Comparison of ENCODE assay signal across 21 mouse cellular contexts in the genomic region with DNA sequence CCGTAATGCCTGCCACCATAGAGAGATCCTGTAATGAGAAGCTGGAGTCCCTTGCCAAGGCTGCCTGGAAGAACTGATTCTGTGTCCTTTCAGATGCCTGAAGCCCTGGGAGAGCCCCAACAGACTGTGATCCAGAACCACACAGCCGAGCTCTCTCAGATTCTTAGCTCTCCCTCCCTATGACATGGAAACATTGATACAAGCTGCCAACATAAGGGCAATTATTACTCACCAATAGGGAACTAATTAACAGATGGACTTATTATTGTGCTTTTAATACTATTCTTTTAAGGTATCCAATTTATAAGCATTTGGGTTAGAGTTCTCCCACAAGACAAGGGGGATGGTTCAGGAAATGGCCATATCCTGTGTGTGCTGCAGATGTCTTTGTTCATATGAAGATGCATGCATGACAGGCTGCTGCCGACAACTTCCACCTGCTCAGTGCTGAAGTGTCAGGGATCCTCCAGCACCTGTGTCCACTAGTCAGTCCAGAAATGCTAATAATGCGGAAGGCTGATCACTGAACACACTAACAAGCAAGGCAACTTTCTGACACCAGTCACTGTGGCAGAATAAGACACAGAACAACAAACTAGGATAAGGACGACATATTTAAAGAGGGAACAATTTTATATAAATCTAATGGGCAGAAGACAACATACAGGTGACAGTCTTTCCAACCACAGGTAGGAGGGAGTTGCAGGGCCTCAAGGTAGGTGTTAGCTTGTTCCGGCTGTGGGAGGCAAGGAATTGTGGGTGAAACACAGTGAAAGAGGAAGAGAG. TPM values are rescaled to one million over a fixed set of nuclear protein-coding genes. Genes with fewer than 3 reads are reported as not detected.
A peak's percentile ranks its signal among the peaks of the same experiment; 100 is the strongest.
DNase-seq lines count a peak whose midpoint lies in the region; ATAC-seq and TF ChIP-seq lines count a peak whose summit lies in the region.
"Had no signal": no experiment of that assay in that cellular context is flagged by ENCODE, and none has a peak within 500 bp of the region (broad histone marks: within the 10 kb centered on the region; RNA-seq: fewer than 3 reads in every experiment).

No protein-coding gene starts in this region.

- no peak overlapping the region for H3K4me2 ChIP-seq in lung, postnatal 0 days (replicated peaks; ENCODE audit: low read depth, low read length)
- H3K4me2 ChIP-seq in CH12.LX (ENCODE audit: insufficient read depth, low read depth, poor library complexity, severe bottlenecking): 0 out of 2 replicates have a peak overlapping the region, but pooled peaks have one; percentile 12
- H3K4me2 ChIP-seq: embryonic facial prominence, embryonic 13.5 days; forebrain, embryonic 12.5 days; heart, embryonic 11.5 days; heart, embryonic 15.5 days; hindbrain, embryonic 14.5 days had no signal

- no peaks in the 10 kb centered on the region for H3K36me3 ChIP-seq in lung, postnatal 0 days (ENCODE audit: insufficient read depth, low read length)
- H3K36me3 ChIP-seq in CH12.LX (replicated peaks in 1 of 2; ENCODE audit: control insufficient read depth in 1 of 2, insufficient read depth in 1 of 2, low read length in 1 of 2): no peaks in the 10 kb centered on the region
- no peaks in the 10 kb centered on the region for H3K36me3 ChIP-seq in thymus, adult 2 months (ENCODE audit: control insufficient read depth, insufficient read depth, low read length)
- H3K36me3 ChIP-seq: embryonic facial prominence, embryonic 13.5 days; forebrain, embryonic 12.5 days; heart, embryonic 15.5 days had no signal

- no peaks in the 10 kb centered on the region for H3K9me3 ChIP-seq in lung, postnatal 0 days (ENCODE audit: low read length)
- no peaks in the 10 kb centered on the region for H3K9me3 ChIP-seq in CH12.LX (replicated peaks; ENCODE audit: low read length)
- H3K9me3 ChIP-seq: embryonic facial prominence, embryonic 13.5 days; forebrain, embryonic 12.5 days; heart, embryonic 15.5 days had no signal

- TF ChIP-seq RAD21 in CH12.LX (IDR thresholded peaks at IDR 0.05; ENCODE audit: low read depth, low read length): no peak

- dilution Hi-C loops in CH12.LX (cut with MboI; ENCODE audit: extremely low pct_ligation_motif_present, extremely low pct_unique_long_range_greater_than_20kb, low sequenced_read_pairs): no loop called here

- 60% methylated on average over 6 of the region's 6 CpGs for WGBS in lung, postnatal 0 days
- 71% methylated on average over 6 of the region's 6 CpGs for WGBS in thymus, adult 2 months

- no peaks in the 10 kb centered on the region for H3K4me1 ChIP-seq in lung, postnatal 0 days (ENCODE audit: insufficient read depth, low read depth, low read length)
- peaks cover 24 to 70% of the 10 kb centered on the region in 2 experiments for H3K4me1 ChIP-seq in CH12.LX (ENCODE audit: control insufficient read depth in 1 of 2, insufficient read depth in 2 of 2)
- H3K4me1 ChIP-seq in thymus, adult 2 months (replicated peaks; ENCODE audit: control insufficient read depth, insufficient read depth, low read length): no peaks in the 10 kb centered on the region
- H3K4me1 ChIP-seq: forebrain, embryonic 12.5 days; heart, embryonic 15.5 days had no signal

- TF ChIP-seq POLR2A in CH12.LX (IDR thresholded peaks at IDR 0.05; ENCODE audit: low read depth, low read length): no peak; the same call in 1 of the 2 replicates
- TF ChIP-seq POLR2A in thymus, adult 2 months (IDR thresholded peaks at IDR 0.05; ENCODE audit: control insufficient read depth, extremely low read depth, insufficient read depth, low read length, poor library complexity): no peak

- in situ Hi-C loops in CH12.LX (cut with MboI; ENCODE audit: low pct_ligation_motif_present, low pct_unique_long_range_greater_than_20kb, low sequenced_read_pairs): no loop called here

- no peak for ATAC-seq in lung, postnatal 0 days
- ATAC-seq in megakaryocyte progenitor cell, adult 5-6 weeks (replicated peaks; ENCODE audit: poor library complexity): 0 out of 2 replicates have a peak, but pooled peaks have one; percentile 11
- ATAC-seq: CD4-positive, CD25-positive, alpha-beta regulatory T cell, adult 4 months; forebrain, embryonic 16.5 days had no signal

- no peaks in the 10 kb centered on the region for H3K79me2 ChIP-seq in CH12.LX (replicated peaks; ENCODE audit: control insufficient read depth, extremely low read depth, insufficient read depth, poor library complexity, severe bottlenecking)

- DNase-seq in lung, postnatal 0 days (ENCODE audit: low spot score): peak; percentile 7
- no peak for DNase-seq in lung, postnatal 4 days
- DNase-seq in A20 (ENCODE audit: low read depth, low spot score) (peak; percentile 71), CH12.LX (ENCODE audit: extremely low read depth) (peak; percentile 75)
- DNase-seq in thymus, adult 2 months: no peak
- DNase-seq: adrenal gland, postnatal 10 days; B cell, adult 2 months; cerebellum, adult 11 months; cerebellum, adult 8-10 months; cerebellum, postnatal 14 days; gastrocnemius, postnatal 14 days; heart, adult 2 months; heart, postnatal 14 days had no signal

- H3K4me3 ChIP-seq in lung, postnatal 0 days (ENCODE audit: low read depth, low read length): no peak overlapping the region
- H3K4me3 ChIP-seq in CH12.LX (replicated peaks in 1 of 3; ENCODE audit: low read depth in 2 of 3, low read length in 2 of 3, poor library complexity in 1 of 3): peak overlapping the region in 1 of 3 experiments; percentile 18
- H3K4me3 ChIP-seq in thymus, adult 2 months (ENCODE audit: control insufficient read depth, insufficient read depth, low read length): no peak overlapping the region
- H3K4me3 ChIP-seq: embryonic facial prominence, embryonic 13.5 days; forebrain, embryonic 12.5 days; heart, adult 2 months; heart, embryonic 15.5 days had no signal

- H3K27me3 ChIP-seq in lung, postnatal 0 days (replicated peaks; ENCODE audit: insufficient read depth, low read length): no peaks in the 10 kb centered on the region
- no peaks in the 10 kb centered on the region for H3K27me3 ChIP-seq in CH12.LX (replicated peaks)
- no peaks in the 10 kb centered on the region for H3K27me3 ChIP-seq in thymus, adult 2 months (ENCODE audit: control insufficient read depth, insufficient read depth, low read length)
- H3K27me3 ChIP-seq: embryonic facial prominence, embryonic 13.5 days; forebrain, embryonic 12.5 days; heart, embryonic 15.5 days had no signal

- no peak for TF ChIP-seq CTCF in lung, postnatal 0 days (IDR thresholded peaks at IDR 0.05)
- TF ChIP-seq CTCF in CH12.LX (conservative IDR thresholded peaks at IDR 0.05 in 1 of 2, IDR thresholded peaks at IDR 0.05 in 1 of 2; ENCODE audit: low read depth in 2 of 2, low read length in 2 of 2): no peak
- no peak for TF ChIP-seq CTCF in thymus, adult 2 months (IDR thresholded peaks at IDR 0.05; ENCODE audit: borderline replicate concordance, control insufficient read depth, extremely low read depth, insufficient read depth, low read length, poor library complexity)

- H3K27ac ChIP-seq in lung, postnatal 0 days (ENCODE audit: low read length): no peak overlapping the region
- peak overlapping the region; percentile 47 for H3K27ac ChIP-seq in CH12.LX (ENCODE audit: insufficient read depth, low read depth)
- H3K27ac ChIP-seq in thymus, adult 2 months (ENCODE audit: control insufficient read depth, insufficient read depth, low read length): no peak overlapping the region
- H3K27ac ChIP-seq: embryonic facial prominence, embryonic 13.5 days; forebrain, embryonic 12.5 days; heart, adult 2 months; heart, embryonic 15.5 days; hindbrain, embryonic 14.5 days had no signal

- TF ChIP-seq EP300 in lung, postnatal 0 days (IDR thresholded peaks at IDR 0.05): no peak
- peak; percentile 73 for TF ChIP-seq EP300 in CH12.LX (IDR thresholded peaks at IDR 0.05; ENCODE audit: low read length)

- H3K9ac ChIP-seq in lung, postnatal 0 days (replicated peaks; ENCODE audit: low read depth): no peak overlapping the region
- no peak overlapping the region for H3K9ac ChIP-seq in CH12.LX (ENCODE audit: insufficient read depth, low read depth)
- H3K9ac ChIP-seq: embryonic facial prominence, embryonic 13.5 days; forebrain, embryonic 12.5 days; heart, embryonic 15.5 days; hindbrain, embryonic 14.5 days had no signal

TF ChIP-seq in CH12.LX, 34 proteins besides CTCF, POLR2A, EP300 and RAD21 (continues in another document):
- TF ChIP-seq IRF4 (IDR thresholded peaks at IDR 0.05; ENCODE audit: low read depth, low read length): peak; percentile 55
- TF ChIP-seq CHD2 (IDR thresholded peaks at IDR 0.05; ENCODE audit: low read length): 0 out of 2 replicates have a peak, but pooled peaks have one; percentile 39
- TF ChIP-seq KAT2A (IDR thresholded peaks at IDR 0.05; ENCODE audit: insufficient replicate concordance, low read length): no peak
- 0 out of 2 replicates have a peak, but pooled peaks have one; percentile 11 for TF ChIP-seq TCF12 (IDR thresholded peaks at IDR 0.05; ENCODE audit: low read depth, low read length)
- TF ChIP-seq NELFE (IDR thresholded peaks at IDR 0.05; ENCODE audit: low read depth, low read length): no peak
- TF ChIP-seq NRF1 (IDR thresholded peaks at IDR 0.05; ENCODE audit: low read depth, low read length): no peak
- TF ChIP-seq MAFK (IDR thresholded peaks at IDR 0.05; ENCODE audit: insufficient replicate concordance, low read length): no peak
- TF ChIP-seq MAZ (IDR thresholded peaks at IDR 0.05; ENCODE audit: low read depth, low read length): no peak
- no peak for TF ChIP-seq PAX5 (IDR thresholded peaks at IDR 0.05; ENCODE audit: low read length)
- TF ChIP-seq MAX (IDR thresholded peaks at IDR 0.05; ENCODE audit: low read length): no peak
- TF ChIP-seq MEF2A (IDR thresholded peaks at IDR 0.05; ENCODE audit: borderline replicate concordance, low read depth, low read length): no peak
- no peak for TF ChIP-seq E2F4 (IDR thresholded peaks at IDR 0.05; ENCODE audit: insufficient replicate concordance, low read depth, low read length)
- TF ChIP-seq ELF1 (IDR thresholded peaks at IDR 0.05; ENCODE audit: low read depth, low read length): peak; percentile 60; the same call in 1 of the 2 replicates
- peak; percentile 66; the same call in 1 of the 2 replicates for TF ChIP-seq MYC (IDR thresholded peaks at IDR 0.05; ENCODE audit: low read depth, low read length)
- no peak for TF ChIP-seq UBTF (IDR thresholded peaks at IDR 0.05; ENCODE audit: low read depth, low read length)
- no peak for TF ChIP-seq ZNF384 (IDR thresholded peaks at IDR 0.05; ENCODE audit: low read depth, low read length)
- TF ChIP-seq HCFC1 (IDR thresholded peaks at IDR 0.05; ENCODE audit: low read depth, low read length): no peak
- TF ChIP-seq BHLHE40 (IDR thresholded peaks at IDR 0.05; ENCODE audit: low read depth, low read length): peak; percentile 30; the same call in 1 of the 2 replicates

RNA-seq across cellular contexts. Expression of gene Odf2l, which starts 52.4 kb away (rescaled TPM):
- polyA plus RNA-seq in lung, postnatal 0 days (2015; fragmentation: Nextera tagmentation; extraction: Ambion mirVana): 8.6 and 10.1 TPM in 2 replicates
- 22.6 and 26.1 TPM in 2 replicates for total RNA-seq in CH12.LX (2012; rRNA removed)
- total RNA-seq in CH12.LX (2014; rRNA removed): 51.1 and 53.9 TPM in 2 replicates
- polyA plus RNA-seq in CH12.LX (2012; ENCODE audit: insufficient read length, low read depth): 37.8 and 39.1 TPM in 2 replicates
- total RNA-seq in megakaryocyte progenitor cell, adult 5-6 weeks (2015): 43.3 and 46.6 TPM in 2 replicates
- 23.2 and 37.2 TPM in 2 replicates for total RNA-seq in megakaryocyte progenitor cell, adult 5-6 weeks (2017)
- polyA plus RNA-seq in thymus, adult 2 months (2012; rRNA removed): 4.3 and 4.5 TPM in 2 replicates

Comparison
In these comparisons a context has a peak if more than half of its experiments do, and no peak if none do; other contexts are left out.
1. DNase-seq: peak in lung, postnatal 0 days (single experiment), A20 (single experiment) and CH12.LX (single experiment); none in lung, postnatal 4 days (0 of 2) and thymus, adult 2 months (single experiment).